Mouse (Mus musculus): Measurements from ENCODE around the gene Rnf40. TPM values are rescaled to one million over a fixed set of nuclear protein-coding genes. Genes with fewer than 3 reads are reported as not detected.

Rnf40 gene
- polyA plus RNA-seq, 1 experiment = 32.2 TPM

GRCm38 (mm10) chr7:127604256-127604655, 15.7 kb downstream of the Rnf40 start:
- no peak overlapping the region for H3ac ChIP-seq (ENCODE audit: control insufficient read depth, insufficient read length)
- H3K4me2 ChIP-seq (ENCODE audit: low read depth) = no peak overlapping the region
- H3K4me3 ChIP-seq = no peak overlapping the region
- H3K79me2 ChIP-seq (ENCODE audit: control insufficient read depth, insufficient read depth) = no peaks in the 10 kb centered on the region
- TF ChIP-seq POLR2A (IDR thresholded peaks at IDR 0.05; ENCODE audit: insufficient read length, low read depth) (no peak), POLR2AphosphoS2 (IDR thresholded peaks at IDR 0.05; ENCODE audit: insufficient read length, low read depth) (peak; percentile 77)
- peaks cover 15% of the 10 kb centered on the region for H3K36me3 ChIP-seq (ENCODE audit: control insufficient read depth, insufficient read depth)
- no peaks in the 10 kb centered on the region for H3K27me3 ChIP-seq (ENCODE audit: control insufficient read depth, insufficient read depth, insufficient read length)

GRCm38 (mm10) chr7:127607150-127607549, 18.6 kb downstream of the Rnf40 start:
- Histone ChIP-seq H3K27me3 (ENCODE audit: control insufficient read depth, insufficient read depth, insufficient read length) (no peaks in the 10 kb centered on the region), H3K4me3 (no peak overlapping the region), H3K79me2 (ENCODE audit: control insufficient read depth, insufficient read depth) (no peaks in the 10 kb centered on the region), H3ac (ENCODE audit: control insufficient read depth, insufficient read length) (no peak overlapping the region), H3K36me3 (ENCODE audit: control insufficient read depth, insufficient read depth) (peaks cover 17% of the 10 kb centered on the region), H3K4me2 (ENCODE audit: low read depth) (no peak overlapping the region)
- TF ChIP-seq TCF3 (IDR thresholded peaks at IDR 0.05; ENCODE audit: insufficient read length, low read depth) = no peak
- no peak for TF ChIP-seq POLR2AphosphoS2 (IDR thresholded peaks at IDR 0.05; ENCODE audit: insufficient read length, low read depth)
- no peak for TF ChIP-seq MYOD1 (IDR thresholded peaks at IDR 0.05; ENCODE audit: control insufficient read depth in 1 of 3, insufficient read length in 2 of 3, low read depth in 2 of 3)
- no peak for TF ChIP-seq CEBPB (IDR thresholded peaks at IDR 0.05; ENCODE audit: insufficient read depth, poor library complexity, severe bottlenecking)
- TF ChIP-seq SRF (IDR thresholded peaks at IDR 0.05; ENCODE audit: control insufficient read depth, insufficient read length, low read depth) = no peak
- no peak for TF ChIP-seq USF1 (IDR thresholded peaks at IDR 0.05; ENCODE audit: low read depth)
- TF ChIP-seq MYOG (IDR thresholded peaks at IDR 0.05; ENCODE audit: control insufficient read depth in 1 of 3, insufficient read depth in 1 of 3, insufficient read length in 2 of 3, low read depth in 2 of 3) = no peak
- TF ChIP-seq E2F4 (IDR thresholded peaks at IDR 0.05; ENCODE audit: insufficient read depth) = no peak
- TF ChIP-seq REST (IDR thresholded peaks at IDR 0.05; ENCODE audit: insufficient read depth, insufficient read length) = no peak
- no peak for TF ChIP-seq POLR2A (IDR thresholded peaks at IDR 0.05; ENCODE audit: insufficient read length, low read depth)
- no peak for TF ChIP-seq TCF12 (IDR thresholded peaks at IDR 0.05; ENCODE audit: insufficient read depth, poor library complexity, severe bottlenecking)
- no peak for TF ChIP-seq MAX (IDR thresholded peaks at IDR 0.05; ENCODE audit: low read depth)

GRCm38 (mm10) chr7:127611011-127611410, 22.4 kb downstream of the Rnf40 start:
- Histone ChIP-seq H3ac (ENCODE audit: control insufficient read depth, insufficient read length) (no peak overlapping the region), H3K4me3 (no peak overlapping the region), H3K27me3 (ENCODE audit: control insufficient read depth, insufficient read depth, insufficient read length) (no peaks in the 10 kb centered on the region), H3K4me2 (ENCODE audit: low read depth) (no peak overlapping the region), H3K79me2 (ENCODE audit: control insufficient read depth, insufficient read depth) (peaks cover 9% of the 10 kb centered on the region), H3K36me3 (ENCODE audit: control insufficient read depth, insufficient read depth) (peaks cover 10% of the 10 kb centered on the region)
- TF ChIP-seq USF1 (IDR thresholded peaks at IDR 0.05; ENCODE audit: low read depth) (no peak), MYOG (IDR thresholded peaks at IDR 0.05; ENCODE audit: control insufficient read depth in 1 of 3, insufficient read depth in 1 of 3, insufficient read length in 2 of 3, low read depth in 2 of 3) (no peak), E2F4 (IDR thresholded peaks at IDR 0.05; ENCODE audit: insufficient read depth) (no peak), MAX (IDR thresholded peaks at IDR 0.05; ENCODE audit: low read depth) (no peak)

- Histone ChIP-seq H3K4me2 (ENCODE audit: low read depth) (no peak overlapping the region), H3K79me2 (ENCODE audit: control insufficient read depth, insufficient read depth) (peaks cover 9% of the 10 kb centered on the region), H3ac (ENCODE audit: control insufficient read depth, insufficient read length) (no peak overlapping the region), H3K4me3 (no peak overlapping the region), H3K27me3 (ENCODE audit: control insufficient read depth, insufficient read depth, insufficient read length) (no peaks in the 10 kb centered on the region), H3K36me3 (ENCODE audit: control insufficient read depth, insufficient read depth) (peaks cover 10% of the 10 kb centered on the region)
- no peak for TF ChIP-seq MYOG (IDR thresholded peaks at IDR 0.05; ENCODE audit: control insufficient read depth in 1 of 3, insufficient read depth in 1 of 3, insufficient read length in 2 of 3, low read depth in 2 of 3)
- TF ChIP-seq USF1 (IDR thresholded peaks at IDR 0.05; ENCODE audit: low read depth) = no peak
- TF ChIP-seq MAX (IDR thresholded peaks at IDR 0.05; ENCODE audit: low read depth) = no peak
- no peak for TF ChIP-seq E2F4 (IDR thresholded peaks at IDR 0.05; ENCODE audit: insufficient read depth)
- TF ChIP-seq POLR2AphosphoS2 (IDR thresholded peaks at IDR 0.05; ENCODE audit: insufficient read length, low read depth) = no peak
- no peak for TF ChIP-seq SRF (IDR thresholded peaks at IDR 0.05; ENCODE audit: control insufficient read depth, insufficient read length, low read depth)
- TF ChIP-seq TCF3 (IDR thresholded peaks at IDR 0.05; ENCODE audit: insufficient read length, low read depth) = no peak
- TF ChIP-seq MYOD1 (IDR thresholded peaks at IDR 0.05; ENCODE audit: control insufficient read depth in 1 of 3, insufficient read length in 2 of 3, low read depth in 2 of 3) = no peak
- no peak for TF ChIP-seq POLR2A (IDR thresholded peaks at IDR 0.05; ENCODE audit: insufficient read length, low read depth)
- no peak for TF ChIP-seq CEBPB (IDR thresholded peaks at IDR 0.05; ENCODE audit: insufficient read depth, poor library complexity, severe bottlenecking)
- no peak for TF ChIP-seq TCF12 (IDR thresholded peaks at IDR 0.05; ENCODE audit: insufficient read depth, poor library complexity, severe bottlenecking)
- no peak for TF ChIP-seq REST (IDR thresholded peaks at IDR 0.05; ENCODE audit: insufficient read depth, insufficient read length)
Measured at GRCm38 (mm10) chr7:127611561-127611960, 23.0 kb downstream of the Rnf40 start.

GRCm38 (mm10) chr7:127613501-127613900, 24.9 kb downstream of the Rnf40 start:
- no peaks in the 10 kb centered on the region for H3K27me3 ChIP-seq (ENCODE audit: control insufficient read depth, insufficient read depth, insufficient read length)
- peaks cover 10% of the 10 kb centered on the region for H3K36me3 ChIP-seq (ENCODE audit: control insufficient read depth, insufficient read depth)
- peak overlapping the region; percentile 83 for H3K4me2 ChIP-seq (ENCODE audit: low read depth)
- H3K4me3 ChIP-seq = peak overlapping the region; percentile 80
- TF ChIP-seq MYOG (IDR thresholded peaks at IDR 0.05; ENCODE audit: control insufficient read depth in 1 of 3, insufficient read depth in 1 of 3, insufficient read length in 2 of 3, low read depth in 2 of 3) (no peak), USF1 (IDR thresholded peaks at IDR 0.05; ENCODE audit: low read depth) (no peak), E2F4 (IDR thresholded peaks at IDR 0.05; ENCODE audit: insufficient read depth) (no peak), SRF (IDR thresholded peaks at IDR 0.05; ENCODE audit: control insufficient read depth, insufficient read length, low read depth) (no peak), TCF12 (IDR thresholded peaks at IDR 0.05; ENCODE audit: insufficient read depth, poor library complexity, severe bottlenecking) (no peak), MYOD1 (IDR thresholded peaks at IDR 0.05; ENCODE audit: control insufficient read depth in 1 of 3, insufficient read length in 2 of 3, low read depth in 2 of 3) (no peak), CEBPB (IDR thresholded peaks at IDR 0.05; ENCODE audit: insufficient read depth, poor library complexity, severe bottlenecking) (no peak), REST (IDR thresholded peaks at IDR 0.05; ENCODE audit: insufficient read depth, insufficient read length) (no peak), TCF3 (IDR thresholded peaks at IDR 0.05; ENCODE audit: insufficient read length, low read depth) (no peak), MAX (IDR thresholded peaks at IDR 0.05; ENCODE audit: low read depth) (no peak)
- peaks cover 9% of the 10 kb centered on the region for H3K79me2 ChIP-seq (ENCODE audit: control insufficient read depth, insufficient read depth)
- no peak overlapping the region for H3ac ChIP-seq (ENCODE audit: control insufficient read depth, insufficient read length)
